Mouse (Mus musculus): Measurements from ENCODE around the gene Gm17606.
A peak's percentile ranks its signal among the peaks of the same experiment; 100 is the strongest.

Gm17606 gene

GRCm38 (mm10) chr14:54628103-54628502 lies 12.6 kb upstream of the Gm17606 start:
- DNase-seq, result no peak

- DNase-seq, result no peak
These were observed 11.0 kb upstream of the Gm17606 start for GRCm38 (mm10) chr14:54629797-54630196.

GRCm38 (mm10) chr14:54630583-54631239 lies 10.0 kb upstream of the Gm17606 start:
- DNase-seq, result no peak

GRCm38 (mm10) chr14:54631240-54631599 lies 9.5 kb upstream of the Gm17606 start:
- DNase-seq, result no peak

- no peak for DNase-seq
These were observed 8.5 kb upstream of the Gm17606 start for GRCm38 (mm10) chr14:54632252-54632651.

- DNase-seq, result no peak
These were observed 6.6 kb upstream of the Gm17606 start for GRCm38 (mm10) chr14:54634182-54634581.

DNA sequence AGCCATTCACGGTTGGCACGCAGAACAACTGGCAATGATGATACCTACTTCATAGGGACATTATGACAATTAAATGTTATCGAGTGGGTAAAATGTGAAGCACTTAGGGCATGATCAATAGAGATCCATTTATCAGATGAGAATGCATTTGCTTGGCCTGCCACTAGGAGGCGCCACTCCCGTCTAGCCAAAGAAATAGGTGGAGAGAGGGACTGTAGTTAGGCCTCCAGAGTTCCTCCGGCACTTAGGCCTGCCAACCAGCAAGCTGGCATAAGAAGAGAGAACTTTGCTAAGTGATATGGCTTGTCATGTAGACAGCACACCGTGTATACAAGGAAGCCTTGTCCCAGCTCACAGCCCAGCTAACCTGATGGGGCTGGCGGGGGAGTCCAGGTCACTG lies 3.8 kb upstream of the Gm17606 start:
- peak; percentile 67 for DNase-seq

GRCm38 (mm10) chr14:54638210-54638609 lies 2.5 kb upstream of the Gm17606 start:
- no peak for DNase-seq

- DNase-seq, result no peak
These were observed 631 bp upstream of the Gm17606 start for GRCm38 (mm10) chr14:54640121-54640520.

DNA sequence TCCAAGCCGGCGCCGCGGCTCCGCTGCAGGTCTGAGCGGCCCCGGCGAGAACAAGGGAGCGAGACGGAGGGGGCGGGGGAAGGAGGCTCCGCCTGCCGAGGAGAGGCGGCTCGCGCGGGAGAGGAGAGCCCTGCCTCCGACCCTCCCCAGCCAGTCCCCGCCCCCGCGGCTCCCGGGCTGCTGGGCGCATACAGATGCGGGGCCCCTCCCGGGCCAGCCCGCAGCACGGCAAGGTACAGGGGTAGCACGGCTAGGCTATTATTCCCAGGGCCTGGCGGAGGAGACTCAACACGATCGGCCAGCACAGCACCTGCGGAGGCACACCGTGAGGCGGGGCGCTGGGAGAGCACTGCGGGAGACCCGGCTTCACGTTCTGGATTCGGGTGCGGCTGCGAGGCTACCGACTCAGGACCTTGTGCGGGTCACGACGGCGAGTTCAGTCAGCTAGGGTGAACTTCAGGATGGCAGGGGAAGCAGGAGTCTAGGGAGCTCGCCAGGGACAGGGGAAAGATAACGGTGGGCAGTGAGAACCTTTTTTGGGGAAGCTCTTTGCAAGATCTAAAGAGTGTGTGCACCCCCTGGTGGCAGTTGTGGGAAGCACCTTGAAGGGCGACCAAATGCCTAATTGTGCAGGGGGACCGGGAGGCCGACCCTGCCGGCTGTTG lies 685 bp downstream of the Gm17606 start, which contains the start of gene Cdh24:
Gene Cdh24, minus strand, starts transcription at position 60 of the 665 bp plus-strand sequence.
- DNase-seq, result peak; percentile 93

- no peak for DNase-seq
These were observed 1.6 kb downstream of the Gm17606 start for GRCm38 (mm10) chr14:54642224-54642944.

DNA sequence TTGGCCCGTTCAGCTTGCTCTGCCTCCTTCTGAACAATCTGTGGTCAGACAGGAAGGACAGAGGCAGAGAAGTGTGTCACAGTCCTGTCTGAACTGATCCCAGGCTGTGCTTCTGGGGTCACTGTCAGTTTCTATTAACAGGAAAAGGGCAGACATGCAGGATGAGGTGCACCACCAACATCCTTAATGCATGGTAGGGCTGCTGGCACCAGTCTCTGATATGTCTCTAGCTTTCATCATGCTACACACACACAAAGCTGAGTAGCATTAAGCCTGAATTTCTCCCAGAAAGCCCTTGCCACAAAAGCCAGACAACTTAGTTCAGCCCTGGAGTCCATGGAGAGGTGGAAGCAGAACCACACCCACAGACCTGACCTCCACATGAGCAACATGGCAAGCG lies 2.3 kb downstream of the Gm17606 start:
- DNase-seq, result no peak

- DNase-seq, result no peak
These were observed 3.5 kb downstream of the Gm17606 start for GRCm38 (mm10) chr14:54644294-54644693.

DNA sequence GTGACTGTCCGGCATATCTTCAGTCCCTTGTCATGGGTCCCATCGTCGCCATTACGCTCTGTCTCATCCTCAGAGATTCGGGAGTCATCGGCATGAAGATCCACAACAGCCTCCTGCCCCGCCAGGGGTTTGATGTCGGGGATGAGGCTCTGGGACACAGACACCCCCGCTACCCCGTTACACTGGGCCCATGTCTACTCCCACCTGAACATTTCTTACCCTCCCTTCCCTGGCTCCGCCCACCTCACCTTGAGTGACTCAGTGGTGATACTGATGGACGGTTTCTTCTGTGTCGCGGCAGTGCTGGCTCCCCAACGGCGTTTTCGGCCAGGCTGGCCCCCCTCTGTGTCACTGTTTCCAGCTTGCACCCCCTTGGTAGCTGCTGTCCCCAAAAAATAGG lies 5.7 kb downstream of the Gm17606 start:
- DNase-seq, result no peak

GRCm38 (mm10) chr14:54646898-54647636 lies 6.3 kb downstream of the Gm17606 start:
- peak; percentile 76 for DNase-seq

DNA sequence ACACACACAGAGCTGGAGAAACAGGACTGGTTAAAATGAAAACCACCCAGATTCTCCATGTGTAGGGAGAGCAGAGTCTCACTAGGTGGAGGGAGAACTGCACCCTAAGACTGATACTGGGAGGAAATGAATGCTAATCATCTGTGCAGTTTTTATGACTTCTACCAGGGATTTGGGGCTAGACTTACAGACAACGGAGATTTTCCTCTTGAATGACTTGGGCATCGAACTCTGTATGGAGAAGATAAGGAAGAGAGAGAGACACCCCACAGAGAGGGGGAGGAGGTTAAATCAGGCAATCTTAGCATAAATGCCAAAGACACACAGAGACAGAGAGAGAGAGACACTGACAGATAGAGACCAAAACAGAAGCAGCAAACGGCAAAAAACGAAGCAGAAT lies 7.1 kb downstream of the Gm17606 start:
- no peak for DNase-seq

DNA sequence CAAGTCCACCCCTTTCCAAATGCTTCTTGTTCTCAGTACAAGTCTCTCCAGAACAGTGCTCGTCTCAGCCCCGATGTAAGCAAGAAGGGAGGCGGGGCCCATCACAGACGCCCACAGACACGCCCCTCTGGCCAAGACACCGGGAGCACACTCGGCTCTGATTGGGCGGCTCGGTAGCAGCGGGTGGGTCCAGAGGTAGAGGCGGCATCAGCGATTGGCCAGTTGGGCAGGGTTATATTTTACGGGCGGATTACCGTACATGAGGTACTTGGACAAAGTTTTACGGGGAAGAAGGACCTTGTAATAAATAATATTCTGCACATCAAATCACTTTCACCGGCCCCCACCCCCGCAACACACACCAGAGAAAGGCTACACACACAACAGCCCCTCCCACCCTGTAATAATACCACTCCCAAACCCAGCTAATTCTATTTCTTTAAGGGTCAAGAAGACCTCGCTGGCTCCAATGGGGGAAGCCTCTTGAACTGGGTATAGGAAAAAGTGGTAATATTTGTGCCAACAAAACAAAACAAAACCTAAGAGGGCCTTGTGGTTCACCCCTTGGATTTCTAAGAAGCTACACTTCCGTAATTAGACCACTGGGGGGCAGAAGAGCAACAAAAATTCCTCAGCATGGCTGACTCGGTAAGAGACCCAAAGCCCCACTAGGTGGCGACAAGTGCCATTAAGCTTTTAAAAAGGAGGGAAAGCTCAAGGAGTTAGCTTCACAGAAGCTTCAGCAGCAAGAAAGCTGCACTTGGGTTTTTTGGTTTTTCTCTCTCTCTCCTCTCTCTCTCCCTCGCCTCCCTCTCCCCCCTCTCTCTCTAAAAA lies 10.1 kb downstream of the Gm17606 start:
- DNase-seq, result peak; percentile 94

- DNase-seq, result no peak
These were observed 10.8 kb downstream of the Gm17606 start for GRCm38 (mm10) chr14:54651556-54651955.

DNA sequence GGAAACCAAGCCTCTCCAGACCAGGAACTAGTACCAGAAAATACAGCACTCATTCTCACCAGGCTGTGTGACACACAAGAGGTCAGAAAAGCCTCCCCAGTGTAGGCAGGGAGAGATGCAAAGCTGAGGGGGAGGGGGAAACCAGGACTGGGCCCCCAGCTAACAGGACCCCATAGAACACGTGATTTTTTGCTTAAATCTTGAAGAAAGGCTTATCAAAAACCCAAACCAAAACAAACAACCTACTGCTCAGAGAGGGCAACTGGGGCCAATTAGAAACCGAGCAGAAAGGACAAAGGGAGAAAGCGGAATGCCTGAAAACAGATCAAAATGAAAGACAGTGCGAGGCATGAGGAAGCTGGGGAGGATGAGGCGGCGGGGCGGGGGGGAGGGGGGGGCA lies 12.0 kb downstream of the Gm17606 start:
- DNase-seq, result no peak

DNA sequence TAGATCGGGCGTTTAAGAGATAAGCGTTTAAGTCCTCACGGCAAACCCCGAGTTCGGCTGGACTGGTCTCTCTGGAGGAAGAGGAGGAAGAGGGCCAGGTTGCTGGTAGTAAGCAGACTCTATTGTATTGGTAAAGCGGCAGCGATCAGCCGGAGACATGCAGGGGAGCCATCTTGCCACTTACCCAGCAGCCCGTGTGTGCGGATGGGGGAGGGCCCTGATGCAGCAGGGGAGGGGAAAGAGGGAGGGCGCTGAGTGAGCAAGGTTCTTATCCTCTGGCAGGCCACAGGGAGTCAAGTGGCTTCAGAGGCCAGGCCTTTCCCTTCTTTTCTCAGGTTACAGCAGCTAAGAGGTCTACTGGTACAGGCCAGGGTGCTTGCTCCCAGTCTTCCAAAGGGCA lies 12.7 kb downstream of the Gm17606 start:
- peak; percentile 94 for DNase-seq

- DNase-seq, result peak; percentile 66
These were observed 19.3 kb downstream of the Gm17606 start for GRCm38 (mm10) chr14:54660009-54660408.

GRCm38 (mm10) chr14:54664477-54665222 lies 23.9 kb downstream of the Gm17606 start:
- no peak for DNase-seq
